Mouse (Mus musculus) adrenal gland, postnatal 25 days (tissue): ENCODE measurements around the gene Sat2. TPM values are rescaled to one million over a fixed set of nuclear protein-coding genes. Genes with fewer than 3 reads are reported as not detected.
A peak's percentile ranks its signal among the peaks of the same experiment; 100 is the strongest.

Experiments used
- DNase-seq: peaks from one replicate; pipeline ENCODE4 v3.0.0; 2021; ENCODE audit warnings: mixed read lengths
- microRNA-seq, 2 experiments: library from miRNA; unstranded; fragments of <30 nt; microRNA quantifications; one replicate each; pipeline ENCODE4 v1.2.0; 2021
- total RNA-seq: library from RNA; stranded (reverse); gene quantifications from 2 replicates; pipeline ENCODE4 v1.2.3, GENCODE M21; 2021

Sat2 gene
- total RNA-seq, 1 experiment from 2014 or later: 16.9 TPM

GRCm38 (mm10) chr11:69671726-69672124 is 49.9 kb downstream of the Sat2 start:
- no peak for DNase-seq

GRCm38 (mm10) chr11:69672211-69672706 is 50.4 kb downstream of the Sat2 start, which contains the start of gene Eif4a1:
Gene Eif4a1, minus strand, starts transcription at chr11:69672423.
- DNase-seq: peak; percentile 98

Small RNAs within 50 kb of the gene (microRNA-seq; reads per million reads assigned to microRNA genes)
- gene Mir1934 (3.6 to 4.5 reads per million in 2 experiments), gene Mir467f (0 reads per million in 2 experiments)

Other genes starting within 250 kb of the Sat2 start
- 127 and 149 TPM in 2 replicates for gene Naa38, start 226.5 kb upstream of the Sat2 start, total RNA-seq
- 43.5 and 51.0 TPM in 2 replicates for gene Cyb5d1, start 226.4 kb upstream of the Sat2 start, total RNA-seq
- 13.9 and 16.9 TPM in 2 replicates for gene Tmem88, start 223.8 kb upstream of the Sat2 start, total RNA-seq
- 45.1 and 46.2 TPM in 2 replicates for gene Kdm6b, start 208.3 kb upstream of the Sat2 start, total RNA-seq
- gene Dnah2, start 72.9 kb upstream of the Sat2 start, total RNA-seq: 0.05 and 0.76 TPM in 2 replicates
- gene Efnb3, start 61.8 kb upstream of the Sat2 start, total RNA-seq: 0.38 and 1.5 TPM in 2 replicates
- 12.5 and 12.9 TPM in 2 replicates for gene Wrap53, start 41.8 kb upstream of the Sat2 start, total RNA-seq
- 74.1 and 81.7 TPM in 2 replicates for gene Trp53, start 41.7 kb upstream of the Sat2 start, total RNA-seq
- 34.0 and 38.0 TPM in 2 replicates for gene Atp1b2, start 16.1 kb upstream of the Sat2 start, total RNA-seq
- not detected in 2 replicates for gene Shbg, start 4.1 kb upstream of the Sat2 start, total RNA-seq
- 89.7 and 101 TPM in 2 replicates for gene Fxr2, start 11.0 kb downstream of the Sat2 start, total RNA-seq
- 0.39 TPM in 1 of 2 replicates, not detected in the other for gene Sox15, start 33.3 kb downstream of the Sat2 start, total RNA-seq
- gene Mpdu1, start 40.6 kb downstream of the Sat2 start, total RNA-seq: 123 and 137 TPM in 2 replicates
- 14.2 and 22.6 TPM in 2 replicates for gene Cd68, start 44.1 kb downstream of the Sat2 start, total RNA-seq
- 624 and 654 TPM in 2 replicates for gene Eif4a1, start 50.4 kb downstream of the Sat2 start, total RNA-seq
- gene Senp3, start 60.1 kb downstream of the Sat2 start, total RNA-seq: 91.6 and 91.8 TPM in 2 replicates
- 3.8 and 4.1 TPM in 2 replicates for gene Tnfsf13, start 63.8 kb downstream of the Sat2 start, total RNA-seq
- 16.6 and 25.6 TPM in 2 replicates for gene Tnfsf12, start 73.8 kb downstream of the Sat2 start, total RNA-seq
- gene Tnfsfm13, start 74.1 kb downstream of the Sat2 start, total RNA-seq: 3.8 and 4.6 TPM in 2 replicates
- gene Polr2a, start 136.6 kb downstream of the Sat2 start, total RNA-seq: 98.5 and 101 TPM in 2 replicates
- not detected in 2 replicates for gene Slc35g3, start 139.9 kb downstream of the Sat2 start, total RNA-seq
- gene Zbtb4, start 143.9 kb downstream of the Sat2 start, total RNA-seq: 39.5 and 65.8 TPM in 2 replicates
- gene Chrnb1, start 173.9 kb downstream of the Sat2 start, total RNA-seq: 1.8 and 2.4 TPM in 2 replicates
- 3.6 and 3.9 TPM in 2 replicates for gene Fgf11, start 179.8 kb downstream of the Sat2 start, total RNA-seq
- not detected in 2 replicates for gene Tmem102, start 183.6 kb downstream of the Sat2 start, total RNA-seq
- not detected in 2 replicates for gene Gm39566, start 193.3 kb downstream of the Sat2 start, total RNA-seq
- gene Spem2, start 196.4 kb downstream of the Sat2 start, total RNA-seq: not detected in 2 replicates
- not detected in 2 replicates for gene Spem1, start 200.2 kb downstream of the Sat2 start, total RNA-seq
- gene Nlgn2, start 215.8 kb downstream of the Sat2 start, total RNA-seq: 18.6 and 19.7 TPM in 2 replicates
- gene Tmem256, start 216.5 kb downstream of the Sat2 start, total RNA-seq: 149 and 152 TPM in 2 replicates
- gene Plscr3, start 224.4 kb downstream of the Sat2 start, total RNA-seq: 43.8 and 52.9 TPM in 2 replicates
- gene Tnk1, start 236.7 kb downstream of the Sat2 start, total RNA-seq: not detected in 2 replicates